Mouse (Mus musculus): ENCODE results near the gene Prnd. TPM values are rescaled to one million over a fixed set of nuclear protein-coding genes. Genes with fewer than 3 reads are reported as not detected.

Prnd gene
- polyA plus RNA-seq, 1 experiment from 2014 or later, result 19.0 TPM

GRCm38 (mm10) chr2:131941501-131941900 is 9.2 kb upstream of the Prnd start:
- 74% methylated on average over 6 of the region's 6 CpGs for WGBS
- Histone ChIP-seq H3K36me3 (peaks cover 9% of the 10 kb centered on the region), H3K4me3 (no peak overlapping the region), H3K9me3 (no peaks in the 10 kb centered on the region), H3K4me2 (no peak overlapping the region), H3K27ac (replicated peaks) (no peak overlapping the region), H3K4me1 (peaks cover 23% of the 10 kb centered on the region), H3K27me3 (replicated peaks) (no peaks in the 10 kb centered on the region), H3K9ac (no peak overlapping the region)
- ATAC-seq (ENCODE audit: extremely low read depth, insufficient number of reproducible peaks, low FRiP score, low TSS enrichment), result no peak

GRCm38 (mm10) chr2:131944370-131944769 is 6.3 kb upstream of the Prnd start:
- Histone ChIP-seq H3K36me3 (no peaks in the 10 kb centered on the region), H3K4me3 (no peak overlapping the region), H3K9me3 (no peaks in the 10 kb centered on the region), H3K27me3 (replicated peaks) (no peaks in the 10 kb centered on the region; the same call in 1 of the 2 replicates), H3K4me1 (peaks cover 8% of the 10 kb centered on the region), H3K4me2 (no peak overlapping the region), H3K9ac (no peak overlapping the region), H3K27ac (replicated peaks) (peak overlapping the region; percentile 28; the same call in 1 of the 2 replicates)
- ATAC-seq (ENCODE audit: extremely low read depth, insufficient number of reproducible peaks, low FRiP score, low TSS enrichment), result no peak
- WGBS, result 29% methylated on average over 1 of the region's 1 CpGs

GRCm38 (mm10) chr2:131945225-131945624 is 5.4 kb upstream of the Prnd start:
- WGBS, result 59% methylated on average over 8 of the region's 8 CpGs

DNA sequence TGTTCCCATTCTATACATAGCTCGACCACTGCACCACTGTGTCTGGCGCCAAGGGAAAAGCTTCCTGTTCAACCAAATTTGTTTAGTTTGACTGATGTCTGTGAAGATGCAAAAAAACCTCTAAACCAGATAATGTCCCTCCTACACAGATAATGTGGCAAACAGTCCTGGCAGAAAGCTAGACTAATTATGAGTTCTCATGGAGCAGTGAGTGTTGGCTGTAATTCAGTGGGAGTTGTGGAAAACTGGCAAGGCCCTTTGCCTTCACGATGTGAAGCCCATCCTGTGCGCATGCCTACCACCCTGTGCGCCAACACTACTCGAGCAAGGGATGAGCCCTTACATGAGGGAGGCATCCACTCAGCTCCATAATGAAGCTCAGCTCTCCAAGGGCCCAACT is 4.9 kb upstream of the Prnd start:
- Histone ChIP-seq H3K36me3 (no peaks in the 10 kb centered on the region), H3K9me3 (no peaks in the 10 kb centered on the region), H3K27me3 (replicated peaks) (peaks cover 7% of the 10 kb centered on the region), H3K4me2 (no peak overlapping the region), H3K4me3 (no peak overlapping the region), H3K9ac (no peak overlapping the region), H3K27ac (replicated peaks) (no peak overlapping the region), H3K4me1 (peaks cover 17% of the 10 kb centered on the region)
- ATAC-seq (ENCODE audit: extremely low read depth, insufficient number of reproducible peaks, low FRiP score, low TSS enrichment), result no peak
- 70% methylated on average over 6 of the region's 6 CpGs for WGBS

More at GRCm38 (mm10) chr2:131945225-131945624, 5.4 kb upstream of the Prnd start:
- H3K27ac ChIP-seq (replicated peaks), result no peak overlapping the region
- H3K9ac ChIP-seq, result no peak overlapping the region
- peaks cover 12% of the 10 kb centered on the region for H3K4me1 ChIP-seq
- no peaks in the 10 kb centered on the region for H3K9me3 ChIP-seq
- ATAC-seq (ENCODE audit: extremely low read depth, insufficient number of reproducible peaks, low FRiP score, low TSS enrichment), result no peak
- no peak overlapping the region for H3K4me3 ChIP-seq
- H3K4me2 ChIP-seq, result no peak overlapping the region
- no peaks in the 10 kb centered on the region for H3K36me3 ChIP-seq
- peaks cover 2% of the 10 kb centered on the region; the same call in 1 of the 2 replicates for H3K27me3 ChIP-seq (replicated peaks)

GRCm38 (mm10) chr2:131946351-131946750 is 4.3 kb upstream of the Prnd start:
- WGBS, result 88% methylated on average over 16 of the region's 16 CpGs
- ATAC-seq (ENCODE audit: extremely low read depth, insufficient number of reproducible peaks, low FRiP score, low TSS enrichment), result no peak

GRCm38 (mm10) chr2:131948156-131948555 is 2.5 kb upstream of the Prnd start:
- H3K9ac ChIP-seq, result no peak overlapping the region
- H3K27ac ChIP-seq (replicated peaks), result no peak overlapping the region
- no peak for ATAC-seq (ENCODE audit: extremely low read depth, insufficient number of reproducible peaks, low FRiP score, low TSS enrichment)
- no peak overlapping the region for H3K4me2 ChIP-seq
- peaks cover 24% of the 10 kb centered on the region for H3K27me3 ChIP-seq (replicated peaks)
- no peak overlapping the region for H3K4me3 ChIP-seq
- no peaks in the 10 kb centered on the region for H3K36me3 ChIP-seq
- H3K4me1 ChIP-seq, result peaks cover 29% of the 10 kb centered on the region
- no peaks in the 10 kb centered on the region for H3K9me3 ChIP-seq
- WGBS, result 77% methylated on average over 3 of the region's 3 CpGs

More at GRCm38 (mm10) chr2:131946351-131946750, 4.3 kb upstream of the Prnd start:
- no peak overlapping the region for H3K4me3 ChIP-seq
- H3K9me3 ChIP-seq, result no peaks in the 10 kb centered on the region
- H3K4me1 ChIP-seq, result peaks cover 19% of the 10 kb centered on the region
- H3K27ac ChIP-seq (replicated peaks), result no peak overlapping the region
- H3K36me3 ChIP-seq, result no peaks in the 10 kb centered on the region
- H3K27me3 ChIP-seq (replicated peaks), result peaks cover 8% of the 10 kb centered on the region
- no peak overlapping the region for H3K4me2 ChIP-seq
- no peak overlapping the region for H3K9ac ChIP-seq

DNA sequence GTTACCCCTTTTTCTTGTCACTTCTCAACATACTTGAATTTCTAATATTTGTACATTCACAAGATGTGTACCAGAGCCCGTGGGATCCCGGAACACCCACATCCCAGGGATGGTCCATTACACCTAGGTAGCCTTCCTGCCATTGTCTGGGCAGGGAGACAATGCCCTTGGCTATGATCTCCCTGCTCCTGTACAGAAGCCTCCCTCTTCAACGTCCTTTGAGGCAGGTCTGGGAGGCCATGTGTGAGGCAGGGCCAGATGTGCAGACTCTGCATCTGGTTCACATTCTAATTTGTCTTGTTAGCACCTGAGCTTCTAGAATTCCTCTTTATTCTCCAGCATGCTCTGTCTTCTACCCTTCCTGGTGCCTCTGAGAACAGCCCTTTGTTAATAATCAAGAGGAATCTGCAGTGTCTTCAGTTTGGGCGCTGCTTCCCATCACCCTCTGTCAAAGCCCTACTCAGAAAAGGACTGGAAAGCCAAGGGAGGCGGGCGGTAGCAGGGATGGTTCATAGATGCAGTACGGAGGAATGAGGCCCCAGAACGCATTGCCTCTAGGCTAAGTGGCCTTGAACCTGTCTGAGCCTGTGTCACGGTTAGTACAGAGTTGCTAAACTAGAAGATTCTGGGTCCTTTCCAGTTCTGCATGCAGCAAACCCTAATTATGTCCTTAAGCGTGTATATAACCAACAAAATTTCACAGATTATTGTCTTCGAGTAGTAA is 1.6 kb upstream of the Prnd start:
- no peaks in the 10 kb centered on the region for H3K36me3 ChIP-seq
- H3K4me3 ChIP-seq, result no peak overlapping the region
- ATAC-seq (ENCODE audit: extremely low read depth, insufficient number of reproducible peaks, low FRiP score, low TSS enrichment), result no peak
- no peak overlapping the region for H3K9ac ChIP-seq
- H3K4me2 ChIP-seq, result no peak overlapping the region
- peaks cover 35% of the 10 kb centered on the region for H3K4me1 ChIP-seq
- H3K27ac ChIP-seq (replicated peaks), result no peak overlapping the region
- peaks cover 34% of the 10 kb centered on the region for H3K27me3 ChIP-seq (replicated peaks)
- WGBS, result 65% methylated on average over 11 of the region's 11 CpGs
- no peaks in the 10 kb centered on the region for H3K9me3 ChIP-seq

GRCm38 (mm10) chr2:131949767-131950597 is 679 bp upstream of the Prnd start:
- Histone ChIP-seq H3K9me3 (no peaks in the 10 kb centered on the region), H3K27me3 (replicated peaks) (peaks cover 37% of the 10 kb centered on the region), H3K4me1 (peaks cover 36% of the 10 kb centered on the region), H3K9ac (peak overlapping the region; percentile 37; the same call in 1 of the 2 replicates), H3K27ac (replicated peaks) (no peak overlapping the region), H3K36me3 (no peaks in the 10 kb centered on the region), H3K4me3 (no peak overlapping the region), H3K4me2 (peak overlapping the region; percentile 41; the same call in 1 of the 2 replicates)
- 50% methylated on average over 9 of the region's 9 CpGs for WGBS
- no peak for ATAC-seq (ENCODE audit: extremely low read depth, insufficient number of reproducible peaks, low FRiP score, low TSS enrichment)

GRCm38 (mm10) chr2:131952456-131952855 is 1.8 kb downstream of the Prnd start:
- Histone ChIP-seq H3K4me1 (peaks cover 37% of the 10 kb centered on the region), H3K4me3 (no peak overlapping the region), H3K9me3 (no peaks in the 10 kb centered on the region), H3K27me3 (replicated peaks) (peaks cover 42% of the 10 kb centered on the region), H3K9ac (no peak overlapping the region; the same call in 1 of the 2 replicates), H3K27ac (replicated peaks) (no peak overlapping the region), H3K36me3 (no peaks in the 10 kb centered on the region), H3K4me2 (peak overlapping the region; percentile 67; the same call in 1 of the 2 replicates)
- WGBS, result 46% methylated on average over 2 of the region's 2 CpGs
- ATAC-seq (ENCODE audit: extremely low read depth, insufficient number of reproducible peaks, low FRiP score, low TSS enrichment), result no peak

GRCm38 (mm10) chr2:131952961-131953538 is 2.4 kb downstream of the Prnd start:
- Histone ChIP-seq H3K27me3 (replicated peaks) (peaks cover 42% of the 10 kb centered on the region), H3K27ac (replicated peaks) (no peak overlapping the region), H3K9ac (peak overlapping the region; percentile 65), H3K4me1 (peaks cover 37% of the 10 kb centered on the region), H3K4me2 (peak overlapping the region; percentile 67), H3K9me3 (no peaks in the 10 kb centered on the region), H3K4me3 (peak overlapping the region; percentile 39), H3K36me3 (no peaks in the 10 kb centered on the region)
- no peak for ATAC-seq (ENCODE audit: extremely low read depth, insufficient number of reproducible peaks, low FRiP score, low TSS enrichment)
- 8% methylated on average over 29 of the region's 29 CpGs for WGBS

DNA sequence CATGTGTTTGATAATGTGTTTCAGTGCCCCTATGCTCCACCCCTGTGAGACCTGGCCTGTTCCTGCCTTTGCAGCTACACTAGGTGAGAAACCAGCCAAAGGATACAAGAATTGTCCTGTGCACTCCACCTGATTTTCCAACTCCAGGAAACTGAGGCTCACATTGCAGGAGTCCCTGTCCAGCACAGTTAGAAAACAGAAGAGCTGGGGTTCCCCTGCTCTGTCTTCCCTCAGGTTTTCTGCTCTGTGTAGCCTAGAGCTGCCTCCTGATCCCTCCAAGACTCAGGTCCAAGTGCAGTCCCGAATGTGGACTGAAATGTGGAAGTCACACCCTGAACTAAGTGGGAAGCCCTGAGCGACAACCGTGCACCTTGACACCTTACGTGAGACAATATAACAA is 3.0 kb downstream of the Prnd start:
- peak overlapping the region; percentile 39 for H3K4me3 ChIP-seq
- peak overlapping the region; percentile 5; the same call in 1 of the 2 replicates for H3K9ac ChIP-seq
- H3K4me1 ChIP-seq, result peaks cover 37% of the 10 kb centered on the region
- peaks cover 42% of the 10 kb centered on the region for H3K27me3 ChIP-seq (replicated peaks)
- no peak for ATAC-seq (ENCODE audit: extremely low read depth, insufficient number of reproducible peaks, low FRiP score, low TSS enrichment)
- H3K36me3 ChIP-seq, result no peaks in the 10 kb centered on the region
- H3K27ac ChIP-seq (replicated peaks), result no peak overlapping the region
- no peaks in the 10 kb centered on the region for H3K9me3 ChIP-seq
- WGBS, result 85% methylated on average over 4 of the region's 4 CpGs
- H3K4me2 ChIP-seq, result peak overlapping the region; percentile 67
